13 mouse cellular contexts compared by ENCODE assay signal in genomic region chr2:93521042-93521441, GRCm38 (mm10). TPM values are rescaled to one million over a fixed set of nuclear protein-coding genes. Genes with fewer than 3 reads are reported as not detected.
DNase-seq lines count a peak whose midpoint lies in the region; ATAC-seq lines count a peak whose summit lies in the region.
"Had no signal": no experiment of that assay in that cellular context is flagged by ENCODE, and none has a peak within 500 bp of the region (broad histone marks: within the 10 kb centered on the region; RNA-seq: fewer than 3 reads in every experiment).

No protein-coding gene starts in this region.

- 56% methylated on average over 4 of the region's 4 CpGs for WGBS in hindbrain, embryonic 16.5 days
- WGBS in liver, embryonic 11.5 days, result 68% methylated on average over 4 of the region's 4 CpGs

- no peaks in the 10 kb centered on the region for H3K36me3 ChIP-seq in hindbrain, embryonic 16.5 days (ENCODE audit: control insufficient read depth, insufficient read depth, low read length)
- no peaks in the 10 kb centered on the region for H3K36me3 ChIP-seq in liver, embryonic 11.5 days (ENCODE audit: control insufficient read depth, insufficient read depth, low read length)

- intact Hi-C loops in left cerebral cortex, postnatal 10 days (cut with DNase I), result no loop called here
- intact Hi-C loops in left cerebral cortex, postnatal 36 days (cut with DNase I), result no loop called here

- peak; percentile 4 for DNase-seq in cerebellum, adult 11 months
- DNase-seq in cerebellum, adult 8-10 months, result no peak
- DNase-seq in left cerebral cortex, postnatal 10 days (ENCODE audit: extremely low spot score in 1 of 2, low spot score in 2 of 2), result peak; percentile 34 to 50
- no peak for DNase-seq in left cerebral cortex, postnatal 36 days (ENCODE audit: low spot score in 2 of 2)
- peak; percentile 9 to 28 for DNase-seq in cerebellum, adult 18-20 months
- no peak for DNase-seq in testis, postnatal 14 days (ENCODE audit: low spot score)
- DNase-seq in liver, embryonic 11.5 days (ENCODE audit: low spot score), result no peak
- DNase-seq: adrenal gland, adult 2 months; kidney, adult 11 months had no signal

- H3K4me2 ChIP-seq in hindbrain, embryonic 16.5 days (ENCODE audit: low read length), result 0 out of 2 replicates have a peak overlapping the region, but pooled peaks have one; percentile 12
- H3K4me2 ChIP-seq in liver, embryonic 11.5 days, result no peak overlapping the region

- peak; percentile 89 for ATAC-seq in hindbrain, embryonic 16.5 days
- ATAC-seq in liver, embryonic 11.5 days (replicated peaks; ENCODE audit: low FRiP score), result no peak

- peaks cover 15% of the 10 kb centered on the region for H3K4me1 ChIP-seq in hindbrain, embryonic 16.5 days (ENCODE audit: control insufficient read depth, insufficient read depth, low read depth, low read length)
- H3K4me1 ChIP-seq in liver, embryonic 11.5 days (replicated peaks; ENCODE audit: control insufficient read depth, insufficient read depth, low read length), result no peaks in the 10 kb centered on the region

- H3K9ac ChIP-seq in hindbrain, embryonic 16.5 days (ENCODE audit: low read depth, low read length), result no peak overlapping the region
- no peak overlapping the region for H3K9ac ChIP-seq in liver, embryonic 11.5 days (ENCODE audit: low read depth, low read length)

- H3K27me3 ChIP-seq in hindbrain, embryonic 16.5 days (replicated peaks; ENCODE audit: control insufficient read depth, insufficient read depth, low read length), result no peaks in the 10 kb centered on the region; the same call in 1 of the 2 replicates
- H3K27me3 ChIP-seq in liver, embryonic 11.5 days (replicated peaks; ENCODE audit: control insufficient read depth, insufficient read depth, low read length), result peaks cover 3% of the 10 kb centered on the region; the same call in 1 of the 2 replicates

- no peak overlapping the region; the same call in 1 of the 2 replicates for H3K27ac ChIP-seq in hindbrain, embryonic 16.5 days (ENCODE audit: low read depth, low read length)
- H3K27ac ChIP-seq in liver, embryonic 11.5 days (ENCODE audit: low read depth, low read length), result no peak overlapping the region
- H3K27ac ChIP-seq: heart, adult 2 months; macrophage had no signal

- H3K9me3 ChIP-seq in hindbrain, embryonic 16.5 days (ENCODE audit: control insufficient read depth, low read length), result no peaks in the 10 kb centered on the region
- no peaks in the 10 kb centered on the region for H3K9me3 ChIP-seq in liver, embryonic 11.5 days (ENCODE audit: control insufficient read depth, low read length)

- H3K4me3 ChIP-seq in hindbrain, embryonic 16.5 days (ENCODE audit: low read length), result no peak overlapping the region
- H3K4me3 ChIP-seq in liver, embryonic 11.5 days (ENCODE audit: low read depth, low read length), result no peak overlapping the region
- H3K4me3 ChIP-seq: heart, adult 2 months had no signal

RNA-seq across cellular contexts. Expression of gene Gm10803, which starts 39.3 kb away (rescaled TPM):
- total RNA-seq in left cerebral cortex, postnatal 10 days (2021), result not detected
- total RNA-seq in left cerebral cortex, postnatal 36 days (2021), result not detected
- polyA plus RNA-seq in hindbrain, embryonic 16.5 days (2015; fragmentation: Nextera tagmentation; extraction: Ambion mirVana), result not detected in 2 replicates
- polyA plus RNA-seq in liver, embryonic 11.5 days (2014; fragmentation: Nextera tagmentation; extraction: Ambion mirVana), result not detected in 2 replicates
- total RNA-seq: adrenal gland, adult 2 months; heart, adult 2 months; MEL had no signal
- polyA plus RNA-seq: adrenal gland, adult 2 months; heart, adult 2 months; macrophage had no signal

RNA-seq across cellular contexts. Expression of gene Cd82, which starts 58.1 kb away (rescaled TPM):
- total RNA-seq in left cerebral cortex, postnatal 10 days (2021), result 1 to 10 TPM; 8.1 to 9.4 TPM
- 10 to 100 TPM; 16.7 to 19.4 TPM for total RNA-seq in left cerebral cortex, postnatal 36 days (2021)
- 24.5 and 26.8 TPM in 2 replicates for polyA plus RNA-seq in hindbrain, embryonic 16.5 days (2015; fragmentation: Nextera tagmentation; extraction: Ambion mirVana)
- polyA plus RNA-seq in liver, embryonic 11.5 days (2014; fragmentation: Nextera tagmentation; extraction: Ambion mirVana), result 16.5 and 16.9 TPM in 2 replicates

Comparison
In these comparisons a context has a peak if more than half of its experiments do, and no peak if none do; other contexts are left out.
1. DNase-seq: peak in cerebellum, adult 11 months (single experiment), left cerebral cortex, postnatal 10 days (2 of 2) and cerebellum, adult 18-20 months (2 of 2); none in cerebellum, adult 8-10 months (single experiment), left cerebral cortex, postnatal 36 days (0 of 2), testis, postnatal 14 days (single experiment) and liver, embryonic 11.5 days (single experiment).